Mouse (Mus musculus) heart, postnatal 0 days (tissue): ENCODE results near the gene Cldn14.

Experiments used
- CTCF ChIP-seq: IDR thresholded peaks from 2 replicates; pipeline ENCODE4 v1.5.1; 2016; ENCODE audit warnings: antibody characterized with exemption, control low read depth, low read depth
- EP300 ChIP-seq: IDR thresholded peaks from 2 replicates; pipeline ENCODE4 v1.6.1; 2016; ENCODE audit warnings: antibody characterized with exemption, low read depth

DNA sequence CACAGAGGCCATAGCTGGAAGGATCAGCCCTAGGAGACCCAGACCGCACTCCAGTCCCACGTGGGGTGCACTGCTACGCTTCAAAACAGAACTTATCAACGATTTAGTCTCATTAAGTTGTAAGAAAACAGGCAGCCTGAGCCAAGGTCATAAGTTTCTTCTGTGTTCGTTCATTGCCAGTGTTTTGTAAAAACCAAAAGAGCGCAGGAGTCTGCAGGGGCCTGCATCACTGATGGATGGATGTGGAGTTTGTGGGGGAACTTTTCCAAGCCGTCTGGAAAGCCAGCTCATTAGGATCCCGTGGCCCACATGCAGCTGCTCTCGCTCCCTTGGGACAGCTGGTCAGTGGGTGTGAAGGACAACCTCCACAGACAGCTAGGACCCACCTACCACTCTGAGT, 25.1 kb downstream of the Cldn14 start:
- no peak for TF ChIP-seq CTCF
- TF ChIP-seq EP300: no peak
